Mouse (Mus musculus): ENCODE data around the gene Utrn.

DNA sequence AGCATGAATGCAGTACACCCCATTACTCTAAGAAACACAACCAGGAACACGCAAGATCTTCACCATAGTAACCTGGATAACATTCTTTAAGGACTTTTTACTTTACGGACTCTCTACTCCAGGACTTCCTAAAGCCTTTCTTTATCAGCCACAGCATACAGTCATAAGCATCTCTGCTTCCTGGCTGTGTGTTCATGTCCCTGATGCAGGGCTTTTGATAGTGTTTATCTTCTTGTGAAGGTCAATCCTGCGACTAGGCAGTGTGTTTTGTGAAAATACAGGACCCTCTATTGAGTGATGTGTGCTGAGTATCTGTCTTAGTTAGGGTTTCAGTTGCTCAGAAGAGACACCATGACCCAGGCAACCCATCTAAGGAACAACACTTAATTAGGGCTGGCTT, 351.0 kb downstream of the Utrn start:
- no peak for TF ChIP-seq CTCF (IDR thresholded peaks at IDR 0.05; ENCODE audit: extremely low read depth, insufficient read depth, insufficient read length, insufficient replicate concordance)
- TF ChIP-seq POLR2A (IDR thresholded peaks at IDR 0.05; ENCODE audit: low read depth, low read length), result no peak

Measured in spleen, adult 2 months (tissue).